Mouse (Mus musculus): ENCODE results near the gene Gpsm2. TPM values are rescaled to one million over a fixed set of nuclear protein-coding genes. Genes with fewer than 3 reads are reported as not detected.

Gene Gpsm2
- polyA plus RNA-seq (2017; shearing (Covaris generic)) = 10.5 TPM

GRCm38 (mm10) chr3:108722036-108722872 is at the start of gene Gpsm2:
Gpsm2 (minus strand) TSS chr3:108722309.

GRCm38 (mm10) chr3:108739045-108739708 is 17.1 kb upstream of the Gpsm2 start, which contains the start of gene Aknad1:
Aknad1 (plus strand) TSS chr3:108739658.

GRCm38 (mm10) chr3:108653710-108654379 is 68.3 kb downstream of the Gpsm2 start, which contains the start of gene Clcc1:
Clcc1 (plus strand) TSS chr3:108653913.

Other genes with a start within 250 kb of the Gpsm2 start
- gene 1700013F07Rik, start 188.2 kb downstream of the Gpsm2 start, polyA plus RNA-seq (2017; shearing (Covaris generic)) = not detected
- 0.87 TPM for gene 5330417C22Rik, start 185.8 kb downstream of the Gpsm2 start, polyA plus RNA-seq (2017; shearing (Covaris generic))
- 47.4 TPM for gene Tmem167b, start 159.8 kb downstream of the Gpsm2 start, polyA plus RNA-seq (2017; shearing (Covaris generic))
- 37.7 TPM for gene Taf13, start 150.6 kb downstream of the Gpsm2 start, polyA plus RNA-seq (2017; shearing (Covaris generic))
- 15.1 TPM for gene Wdr47, start 131.0 kb downstream of the Gpsm2 start, polyA plus RNA-seq (2017; shearing (Covaris generic))
- gene Clcc1, start 68.4 kb downstream of the Gpsm2 start, polyA plus RNA-seq (2017; shearing (Covaris generic)) = 37.3 TPM
- not detected for gene Aknad1, start 17.3 kb upstream of the Gpsm2 start, polyA plus RNA-seq (2017; shearing (Covaris generic))
- gene Stxbp3, start 118.2 kb upstream of the Gpsm2 start, polyA plus RNA-seq (2017; shearing (Covaris generic)) = 46.0 TPM
- gene Fndc7, start 167.7 kb upstream of the Gpsm2 start, polyA plus RNA-seq (2017; shearing (Covaris generic)) = 1.2 TPM
- gene Prpf38b, start 189.4 kb upstream of the Gpsm2 start, polyA plus RNA-seq (2017; shearing (Covaris generic)) = 179 TPM
- gene Henmt1, start 217.6 kb upstream of the Gpsm2 start, polyA plus RNA-seq (2017; shearing (Covaris generic)) = not detected
- not detected for gene Gm9857, start 218.1 kb upstream of the Gpsm2 start, polyA plus RNA-seq (2017; shearing (Covaris generic))

Measured in effector memory CD4-positive, alpha-beta T cell, adult 7 months (primary cell).